Mouse (Mus musculus) stomach, embryonic 15.5 days (tissue): ENCODE data around the gene Flvcr2. TPM values are rescaled to one million over a fixed set of nuclear protein-coding genes. Genes with fewer than 3 reads are reported as not detected.

Experiments
- ATAC-seq: fragments of 200-750 bp; cut with Nextera tagmentation; 2 replicates; pipeline ENCODE4 v1.8.0; 2017; ENCODE audit warnings: low read depth, moderate number of reproducible peaks, moderate TSS enrichment; ENCODE audit not compliant: insufficient read depth, low FRiP score
- H3K27ac ChIP-seq: fragments of 300-500 bp; sonication (generic); 2 replicates; pipeline ENCODE4 v1.5.1; 2015; ENCODE audit warnings: mild to moderate bottlenecking, inconsistent platforms
- H3K27me3 ChIP-seq: fragments of 300-500 bp; sonication (generic); replicated peaks from 2 replicates; pipeline ENCODE4 v1.6.1; 2015; ENCODE audit warnings: inconsistent platforms
- H3K36me3 ChIP-seq: fragments of 300-500 bp; sonication (generic); 2 replicates; pipeline ENCODE4 v1.6.1; 2015; ENCODE audit warnings: inconsistent platforms
- H3K4me1 ChIP-seq: fragments of 300-500 bp; sonication (generic); 2 replicates; pipeline ENCODE4 v1.6.1; 2015; ENCODE audit warnings: inconsistent platforms
- H3K4me2 ChIP-seq: fragments of 300-500 bp; sonication (generic); 2 replicates; pipeline ENCODE4 v1.6.1; 2015; ENCODE audit warnings: mild to moderate bottlenecking, inconsistent platforms
- H3K4me3 ChIP-seq: fragments of 300-500 bp; sonication (generic); replicated peaks from 2 replicates; pipeline ENCODE4 v1.5.1; 2015; ENCODE audit warnings: inconsistent platforms
- H3K9ac ChIP-seq: fragments of 300-500 bp; sonication (generic); 2 replicates; pipeline ENCODE4 v1.6.1; 2015; ENCODE audit warnings: inconsistent platforms
- H3K9me3 ChIP-seq: fragments of 300-500 bp; sonication (generic); 2 replicates; pipeline ENCODE4 v1.6.1; 2016; ENCODE audit warnings: inconsistent platforms
- WGBS: fragments of 180-500 bp; shearing (Covaris S2); methylation state at CpG from one replicate; pipeline ENCODE4 v1.1.7; 2015; 5-methylcytosine and 5-hydroxymethylcytosine counted together
- polyA plus RNA-seq: library from polyadenylated mRNA; unstranded; fragments of >200 nt; fragmentation: Nextera tagmentation; extraction: Ambion mirVana; gene quantifications from 2 replicates; pipeline ENCODE4 v1.2.1, GENCODE M21; 2015

Flvcr2 gene
- polyA plus RNA-seq, 1 experiment from 2014 or later: 2.0 TPM

GRCm38 (mm10) chr12:85746696-85747219 lies 419 bp downstream of the Flvcr2 start:
- Histone ChIP-seq H3K4me1 (peaks cover 8% of the 10 kb centered on the region; the same call in 1 of the 2 replicates), H3K9me3 (no peaks in the 10 kb centered on the region), H3K9ac (no peak overlapping the region; the same call in 1 of the 2 replicates), H3K4me2 (peak overlapping the region; percentile 95), H3K27ac (no peak overlapping the region), H3K36me3 (no peaks in the 10 kb centered on the region), H3K27me3 (0 out of 2 replicates have a peak, but pooled peaks cover 7% of the 10 kb centered on the region), H3K4me3 (peak overlapping the region; percentile 46)
- ATAC-seq: 0 out of 2 replicates have a peak, but pooled peaks have one; percentile 25
- 19% methylated on average over 21 of the region's 21 CpGs for WGBS

- no peak overlapping the region for H3K9ac ChIP-seq
- peaks cover 8% of the 10 kb centered on the region; the same call in 1 of the 2 replicates for H3K4me1 ChIP-seq
- H3K4me3 ChIP-seq: no peak overlapping the region
- H3K27me3 ChIP-seq: 0 out of 2 replicates have a peak, but pooled peaks cover 7% of the 10 kb centered on the region
- peak overlapping the region; percentile 95; the same call in 1 of the 2 replicates for H3K4me2 ChIP-seq
- H3K9me3 ChIP-seq: no peaks in the 10 kb centered on the region
- no peaks in the 10 kb centered on the region for H3K36me3 ChIP-seq
- no peak for ATAC-seq
- WGBS: 77% methylated on average over 10 of the region's 10 CpGs
- H3K27ac ChIP-seq: no peak overlapping the region
These were observed 1.0 kb downstream of the Flvcr2 start for GRCm38 (mm10) chr12:85747343-85747742.

- H3K27me3 ChIP-seq: 0 out of 2 replicates have a peak, but pooled peaks cover 7% of the 10 kb centered on the region
- no peak overlapping the region for H3K9ac ChIP-seq
- H3K27ac ChIP-seq: no peak overlapping the region
- H3K4me3 ChIP-seq: no peak overlapping the region
- 83% methylated on average over 9 of the region's 9 CpGs for WGBS
- no peaks in the 10 kb centered on the region for H3K9me3 ChIP-seq
- no peaks in the 10 kb centered on the region for H3K36me3 ChIP-seq
- no peak overlapping the region for H3K4me2 ChIP-seq
- ATAC-seq: no peak
- peaks cover 8% of the 10 kb centered on the region; the same call in 1 of the 2 replicates for H3K4me1 ChIP-seq
These were observed 3.5 kb downstream of the Flvcr2 start for GRCm38 (mm10) chr12:85749861-85750260.

- Histone ChIP-seq H3K27me3 (0 out of 2 replicates have a peak, but pooled peaks cover 2% of the 10 kb centered on the region), H3K9ac (no peak overlapping the region), H3K4me3 (no peak overlapping the region), H3K9me3 (no peaks in the 10 kb centered on the region), H3K27ac (no peak overlapping the region), H3K36me3 (no peaks in the 10 kb centered on the region), H3K4me2 (no peak overlapping the region), H3K4me1 (peaks cover under 1% of the 10 kb centered on the region; the same call in 1 of the 2 replicates)
- WGBS: 82% methylated on average over 6 of the region's 6 CpGs
- ATAC-seq: no peak
These were observed 5.8 kb downstream of the Flvcr2 start for GRCm38 (mm10) chr12:85752116-85752515.

- Histone ChIP-seq H3K36me3 (no peaks in the 10 kb centered on the region), H3K4me3 (no peak overlapping the region), H3K4me2 (no peak overlapping the region), H3K4me1 (no peaks in the 10 kb centered on the region), H3K9me3 (no peaks in the 10 kb centered on the region), H3K9ac (no peak overlapping the region), H3K27me3 (no peaks in the 10 kb centered on the region), H3K27ac (no peak overlapping the region)
- 44% methylated on average over 2 of the region's 2 CpGs for WGBS
- ATAC-seq: no peak
These were observed 6.9 kb downstream of the Flvcr2 start for GRCm38 (mm10) chr12:85753223-85753622.

- no peak for ATAC-seq
- 47% methylated on average over 5 of the region's 5 CpGs for WGBS
These were observed 8.4 kb downstream of the Flvcr2 start for GRCm38 (mm10) chr12:85754611-85755265.

GRCm38 (mm10) chr12:85756455-85756854 lies 10.1 kb downstream of the Flvcr2 start:
- ATAC-seq: no peak
- H3K4me2 ChIP-seq: no peak overlapping the region
- WGBS: 77% methylated on average over 3 of the region's 3 CpGs
- no peaks in the 10 kb centered on the region for H3K9me3 ChIP-seq
- no peaks in the 10 kb centered on the region for H3K4me1 ChIP-seq
- H3K27me3 ChIP-seq: no peaks in the 10 kb centered on the region
- H3K4me3 ChIP-seq: no peak overlapping the region
- H3K36me3 ChIP-seq: no peaks in the 10 kb centered on the region
- H3K27ac ChIP-seq: no peak overlapping the region
- H3K9ac ChIP-seq: no peak overlapping the region

More at GRCm38 (mm10) chr12:85754611-85755265, 8.4 kb downstream of the Flvcr2 start:
- no peak overlapping the region for H3K9ac ChIP-seq
- H3K27ac ChIP-seq: no peak overlapping the region
- no peaks in the 10 kb centered on the region for H3K36me3 ChIP-seq
- H3K4me3 ChIP-seq: no peak overlapping the region
- no peaks in the 10 kb centered on the region for H3K4me1 ChIP-seq
- H3K9me3 ChIP-seq: no peaks in the 10 kb centered on the region
- no peaks in the 10 kb centered on the region for H3K27me3 ChIP-seq
- H3K4me2 ChIP-seq: no peak overlapping the region

GRCm38 (mm10) chr12:85757074-85757473 lies 10.7 kb downstream of the Flvcr2 start:
- no peaks in the 10 kb centered on the region for H3K27me3 ChIP-seq
- no peak for ATAC-seq
- no peaks in the 10 kb centered on the region for H3K9me3 ChIP-seq
- H3K4me1 ChIP-seq: no peaks in the 10 kb centered on the region
- no peak overlapping the region for H3K27ac ChIP-seq
- 67% methylated on average over 3 of the region's 3 CpGs for WGBS
- H3K4me3 ChIP-seq: no peak overlapping the region
- H3K9ac ChIP-seq: no peak overlapping the region
- no peak overlapping the region for H3K4me2 ChIP-seq
- H3K36me3 ChIP-seq: no peaks in the 10 kb centered on the region

GRCm38 (mm10) chr12:85758741-85759140 lies 12.4 kb downstream of the Flvcr2 start:
- Histone ChIP-seq H3K27ac (no peak overlapping the region), H3K36me3 (no peaks in the 10 kb centered on the region), H3K9me3 (no peaks in the 10 kb centered on the region), H3K4me3 (no peak overlapping the region), H3K27me3 (no peaks in the 10 kb centered on the region), H3K4me2 (no peak overlapping the region), H3K9ac (no peak overlapping the region), H3K4me1 (no peaks in the 10 kb centered on the region)
- no peak for ATAC-seq
- 71% methylated on average over 8 of the region's 8 CpGs for WGBS

- no peaks in the 10 kb centered on the region for H3K9me3 ChIP-seq
- H3K4me2 ChIP-seq: no peak overlapping the region
- no peak overlapping the region for H3K9ac ChIP-seq
- H3K27me3 ChIP-seq: no peaks in the 10 kb centered on the region
- H3K36me3 ChIP-seq: no peaks in the 10 kb centered on the region
- H3K4me3 ChIP-seq: no peak overlapping the region
- no peaks in the 10 kb centered on the region for H3K4me1 ChIP-seq
- no peak for ATAC-seq
- WGBS: 82% methylated on average over 4 of the region's 4 CpGs
- no peak overlapping the region for H3K27ac ChIP-seq
These were observed 15.1 kb downstream of the Flvcr2 start for GRCm38 (mm10) chr12:85761471-85761870.

GRCm38 (mm10) chr12:85764686-85765085 lies 18.3 kb downstream of the Flvcr2 start:
- no peak overlapping the region for H3K4me3 ChIP-seq
- no peaks in the 10 kb centered on the region for H3K9me3 ChIP-seq
- no peaks in the 10 kb centered on the region for H3K4me1 ChIP-seq
- WGBS: 56% methylated on average over 1 of the region's 1 CpGs
- no peak for ATAC-seq
- no peak overlapping the region for H3K9ac ChIP-seq
- no peak overlapping the region for H3K4me2 ChIP-seq
- H3K36me3 ChIP-seq: no peaks in the 10 kb centered on the region
- H3K27ac ChIP-seq: no peak overlapping the region
- no peaks in the 10 kb centered on the region for H3K27me3 ChIP-seq

GRCm38 (mm10) chr12:85766287-85766686 lies 19.9 kb downstream of the Flvcr2 start:
- Histone ChIP-seq H3K4me1 (no peaks in the 10 kb centered on the region), H3K27me3 (no peaks in the 10 kb centered on the region), H3K4me3 (no peak overlapping the region), H3K36me3 (no peaks in the 10 kb centered on the region), H3K4me2 (no peak overlapping the region), H3K9me3 (no peaks in the 10 kb centered on the region), H3K9ac (no peak overlapping the region), H3K27ac (no peak overlapping the region)
- 59% methylated on average over 3 of the region's 3 CpGs for WGBS
- peak; percentile 35; the same call in 1 of the 2 replicates for ATAC-seq
